ENCODE assay signal across 8 mouse cellular contexts in genomic region chr19:47937443-47938406, GRCm38 (mm10). TPM values are rescaled to one million over a fixed set of nuclear protein-coding genes. Genes with fewer than 3 reads are reported as not detected.
DNase-seq lines count a peak whose midpoint lies in the region; ATAC-seq lines count a peak whose summit lies in the region.

Cfap58 (plus strand) TSS chr19:47937675.

- DNase-seq in left cerebral cortex, adult 18-20 months (ENCODE audit: low spot score in 2 of 2), result peak; percentile 30 to 31
- no peak for DNase-seq in left cerebral cortex, adult 11 months (ENCODE audit: low spot score)
- peak; percentile 16 for DNase-seq in c-Kit-positive CD71-positive TER-119-positive erythroid progenitor cells, embryonic 14.5 days (ENCODE audit: low spot score)
- peak; percentile 31 to 38 for DNase-seq in kidney, adult 8-10 months
- peak; percentile 82 for DNase-seq in thymus, postnatal 0 days (ENCODE audit: low spot score)

- H3K27ac ChIP-seq in lung, embryonic 15.5 days, result no peak within 1 kb of the TSS

- no peaks in the 10 kb centered on the region for H3K9me3 ChIP-seq in lung, embryonic 15.5 days

- 5% methylated on average over 41 of the region's 41 CpGs for WGBS in lung, embryonic 15.5 days

- H3K4me3 ChIP-seq in lung, embryonic 15.5 days, result peak within 1 kb of the TSS; percentile 31

- no peaks in the 10 kb centered on the region for H3K36me3 ChIP-seq in lung, embryonic 15.5 days

- H3K4me1 ChIP-seq in lung, embryonic 15.5 days, result peaks cover 9% of the 10 kb centered on the region

- peak; percentile 88 for ATAC-seq in granulocyte monocyte progenitor cell, adult 5-6 weeks (replicated peaks; ENCODE audit: poor library complexity, severe bottlenecking)
- ATAC-seq in lung, embryonic 15.5 days (ENCODE audit: borderline replicate concordance, extremely low read depth, low FRiP score, low TSS enrichment), result peak; percentile 61
- ATAC-seq in neutrophil, adult 5-6 weeks (ENCODE audit: extremely low read depth, insufficient number of reproducible peaks, low FRiP score, poor library complexity, severe bottlenecking), result peak; percentile 82

- H3K4me2 ChIP-seq in lung, embryonic 15.5 days, result peak within 1 kb of the TSS; percentile 73

- H3K27me3 ChIP-seq in lung, embryonic 15.5 days, result peaks cover 33% of the 10 kb centered on the region

- peak within 1 kb of the TSS; percentile 27; the same call in 1 of the 2 replicates for H3K9ac ChIP-seq in lung, embryonic 15.5 days

RNA-seq across cellular contexts. Expression of gene Cfap58, which starts in this region (rescaled TPM):
- under 1 TPM; 0.12 to 0.51 TPM for total RNA-seq in left cerebral cortex, adult 18-20 months (2021)
- not detected in 2 replicates for total RNA-seq in granulocyte monocyte progenitor cell, adult 5-6 weeks (2014; fragmentation: Nextera tagmentation)
- total RNA-seq in granulocyte monocyte progenitor cell, adult 5-6 weeks (2017), result not detected in 2 replicates
- polyA plus RNA-seq in lung, embryonic 15.5 days (2015; fragmentation: Nextera tagmentation; extraction: Ambion mirVana), result 0.11 and 0.32 TPM in 2 replicates
- not detected in 2 replicates for total RNA-seq in neutrophil, adult 5-6 weeks (2017)
- polyA plus RNA-seq in thymus, postnatal 0 days (2015; fragmentation: Nextera tagmentation; extraction: Ambion mirVana), result 0.09 and 0.18 TPM in 2 replicates

Comparison
In these comparisons a context has a peak if more than half of its experiments do, and no peak if none do; other contexts are left out.
1. Peak in DNase-seq in left cerebral cortex, adult 18-20 months; RNA of the gene not detected or under 1 TPM.
2. Peak in ATAC-seq in granulocyte monocyte progenitor cell, adult 5-6 weeks; RNA of the gene not detected or under 1 TPM.
3. Peak in ATAC-seq, H3K4me3 ChIP-seq, H3K9ac ChIP-seq and H3K4me2 ChIP-seq in lung, embryonic 15.5 days; RNA of the gene not detected or under 1 TPM.
4. Peak in ATAC-seq in neutrophil, adult 5-6 weeks; RNA of the gene not detected or under 1 TPM.
5. Peak in DNase-seq in thymus, postnatal 0 days; RNA of the gene not detected or under 1 TPM.